Mouse (Mus musculus): ENCODE data around the gene Ankrd37. TPM values are rescaled to one million over a fixed set of nuclear protein-coding genes. Genes with fewer than 3 reads are reported as not detected.
A peak's percentile ranks its signal among the peaks of the same experiment; 100 is the strongest.

Gene Ankrd37
- polyA plus RNA-seq, 1 experiment: 5.5 TPM

GRCm38 (mm10) chr8:46024392-46024791 lies 18.9 kb upstream of the Ankrd37 start:
- Histone ChIP-seq H3K4me2 (ENCODE audit: low read depth) (no peak overlapping the region), H3ac (ENCODE audit: control insufficient read depth, insufficient read length) (no peak overlapping the region), H3K4me3 (no peak overlapping the region), H3K79me2 (ENCODE audit: control insufficient read depth, insufficient read depth) (no peaks in the 10 kb centered on the region), H3K36me3 (ENCODE audit: control insufficient read depth, insufficient read depth) (no peaks in the 10 kb centered on the region), H3K27me3 (ENCODE audit: control insufficient read depth, insufficient read depth, insufficient read length) (no peaks in the 10 kb centered on the region)
- TF ChIP-seq POLR2AphosphoS2 (IDR thresholded peaks at IDR 0.05; ENCODE audit: insufficient read length, low read depth) (no peak), MYOG (IDR thresholded peaks at IDR 0.05; ENCODE audit: control insufficient read depth in 1 of 3, insufficient read depth in 1 of 3, insufficient read length in 2 of 3, low read depth in 2 of 3) (no peak), POLR2A (IDR thresholded peaks at IDR 0.05; ENCODE audit: insufficient read length, low read depth) (no peak), TCF12 (IDR thresholded peaks at IDR 0.05; ENCODE audit: insufficient read depth, poor library complexity, severe bottlenecking) (no peak), USF1 (IDR thresholded peaks at IDR 0.05; ENCODE audit: low read depth) (no peak), SRF (IDR thresholded peaks at IDR 0.05; ENCODE audit: control insufficient read depth, insufficient read length, low read depth) (no peak), TCF3 (IDR thresholded peaks at IDR 0.05; ENCODE audit: insufficient read length, low read depth) (no peak), CEBPB (IDR thresholded peaks at IDR 0.05; ENCODE audit: insufficient read depth, poor library complexity, severe bottlenecking) (no peak), E2F4 (IDR thresholded peaks at IDR 0.05; ENCODE audit: insufficient read depth) (no peak), MAX (IDR thresholded peaks at IDR 0.05; ENCODE audit: low read depth) (no peak), REST (IDR thresholded peaks at IDR 0.05; ENCODE audit: insufficient read depth, insufficient read length) (no peak), MYOD1 (IDR thresholded peaks at IDR 0.05; ENCODE audit: control insufficient read depth in 1 of 3, insufficient read length in 2 of 3, low read depth in 2 of 3) (no peak)

- H3K4me2 ChIP-seq (ENCODE audit: low read depth): no peak overlapping the region
- no peak for TF ChIP-seq MYOG (IDR thresholded peaks at IDR 0.05; ENCODE audit: control insufficient read depth in 1 of 3, insufficient read depth in 1 of 3, insufficient read length in 2 of 3, low read depth in 2 of 3)
- no peak for TF ChIP-seq TCF12 (IDR thresholded peaks at IDR 0.05; ENCODE audit: insufficient read depth, poor library complexity, severe bottlenecking)
- TF ChIP-seq SRF (IDR thresholded peaks at IDR 0.05; ENCODE audit: control insufficient read depth, insufficient read length, low read depth): no peak
- TF ChIP-seq TCF3 (IDR thresholded peaks at IDR 0.05; ENCODE audit: insufficient read length, low read depth): no peak
- TF ChIP-seq MAX (IDR thresholded peaks at IDR 0.05; ENCODE audit: low read depth): no peak
- TF ChIP-seq USF1 (IDR thresholded peaks at IDR 0.05; ENCODE audit: low read depth): no peak
- no peak for TF ChIP-seq MYOD1 (IDR thresholded peaks at IDR 0.05; ENCODE audit: control insufficient read depth in 1 of 3, insufficient read length in 2 of 3, low read depth in 2 of 3)
- no peak for TF ChIP-seq E2F4 (IDR thresholded peaks at IDR 0.05; ENCODE audit: insufficient read depth)
- no peak for TF ChIP-seq CEBPB (IDR thresholded peaks at IDR 0.05; ENCODE audit: insufficient read depth, poor library complexity, severe bottlenecking)
- no peak for TF ChIP-seq POLR2A (IDR thresholded peaks at IDR 0.05; ENCODE audit: insufficient read length, low read depth)
- TF ChIP-seq POLR2AphosphoS2 (IDR thresholded peaks at IDR 0.05; ENCODE audit: insufficient read length, low read depth): no peak
- H3K36me3 ChIP-seq (ENCODE audit: control insufficient read depth, insufficient read depth): no peaks in the 10 kb centered on the region
- no peak overlapping the region for H3K4me3 ChIP-seq
- H3ac ChIP-seq (ENCODE audit: control insufficient read depth, insufficient read length): no peak overlapping the region
- no peaks in the 10 kb centered on the region for H3K27me3 ChIP-seq (ENCODE audit: control insufficient read depth, insufficient read depth, insufficient read length)
- H3K79me2 ChIP-seq (ENCODE audit: control insufficient read depth, insufficient read depth): no peaks in the 10 kb centered on the region
Observed at GRCm38 (mm10) chr8:46022758-46023157, 17.3 kb upstream of the Ankrd37 start.

- H3K79me2 ChIP-seq (ENCODE audit: control insufficient read depth, insufficient read depth): no peaks in the 10 kb centered on the region
- no peak overlapping the region for H3K4me2 ChIP-seq (ENCODE audit: low read depth)
- H3K4me3 ChIP-seq: no peak overlapping the region
- H3ac ChIP-seq (ENCODE audit: control insufficient read depth, insufficient read length): no peak overlapping the region
- TF ChIP-seq CEBPB (IDR thresholded peaks at IDR 0.05; ENCODE audit: insufficient read depth, poor library complexity, severe bottlenecking) (no peak), USF1 (IDR thresholded peaks at IDR 0.05; ENCODE audit: low read depth) (no peak), MYOD1 (IDR thresholded peaks at IDR 0.05; ENCODE audit: control insufficient read depth in 1 of 3, insufficient read length in 2 of 3, low read depth in 2 of 3) (no peak), TCF3 (IDR thresholded peaks at IDR 0.05; ENCODE audit: insufficient read length, low read depth) (no peak), E2F4 (IDR thresholded peaks at IDR 0.05; ENCODE audit: insufficient read depth) (no peak), POLR2AphosphoS2 (IDR thresholded peaks at IDR 0.05; ENCODE audit: insufficient read length, low read depth) (no peak), REST (IDR thresholded peaks at IDR 0.05; ENCODE audit: insufficient read depth, insufficient read length) (no peak), TCF12 (IDR thresholded peaks at IDR 0.05; ENCODE audit: insufficient read depth, poor library complexity, severe bottlenecking) (no peak), MAX (IDR thresholded peaks at IDR 0.05; ENCODE audit: low read depth) (no peak), POLR2A (IDR thresholded peaks at IDR 0.05; ENCODE audit: insufficient read length, low read depth) (no peak), SRF (IDR thresholded peaks at IDR 0.05; ENCODE audit: control insufficient read depth, insufficient read length, low read depth) (no peak), MYOG (IDR thresholded peaks at IDR 0.05; ENCODE audit: control insufficient read depth in 1 of 3, insufficient read depth in 1 of 3, insufficient read length in 2 of 3, low read depth in 2 of 3) (no peak)
- H3K27me3 ChIP-seq (ENCODE audit: control insufficient read depth, insufficient read depth, insufficient read length): no peaks in the 10 kb centered on the region
- no peaks in the 10 kb centered on the region for H3K36me3 ChIP-seq (ENCODE audit: control insufficient read depth, insufficient read depth)
Observed at GRCm38 (mm10) chr8:46022203-46022602, 16.7 kb upstream of the Ankrd37 start.

- no peak overlapping the region for H3K4me3 ChIP-seq
Observed at GRCm38 (mm10) chr8:46010746-46011680, 5.5 kb upstream of the Ankrd37 start.

More at GRCm38 (mm10) chr8:46010746-46011680, 5.5 kb upstream of the Ankrd37 start:
- no peaks in the 10 kb centered on the region for H3K79me2 ChIP-seq (ENCODE audit: control insufficient read depth, insufficient read depth)
- H3K27me3 ChIP-seq (ENCODE audit: control insufficient read depth, insufficient read depth, insufficient read length): no peaks in the 10 kb centered on the region
- H3K36me3 ChIP-seq (ENCODE audit: control insufficient read depth, insufficient read depth): no peaks in the 10 kb centered on the region
- no peak for TF ChIP-seq MYOG (IDR thresholded peaks at IDR 0.05; ENCODE audit: control insufficient read depth in 1 of 3, insufficient read depth in 1 of 3, insufficient read length in 2 of 3, low read depth in 2 of 3)
- no peak for TF ChIP-seq POLR2AphosphoS2 (IDR thresholded peaks at IDR 0.05; ENCODE audit: insufficient read length, low read depth)
- no peak for TF ChIP-seq USF1 (IDR thresholded peaks at IDR 0.05; ENCODE audit: low read depth)
- TF ChIP-seq MYOD1 (IDR thresholded peaks at IDR 0.05; ENCODE audit: control insufficient read depth in 1 of 3, insufficient read length in 2 of 3, low read depth in 2 of 3): no peak
- TF ChIP-seq MAX (IDR thresholded peaks at IDR 0.05; ENCODE audit: low read depth): no peak
- TF ChIP-seq CEBPB (IDR thresholded peaks at IDR 0.05; ENCODE audit: insufficient read depth, poor library complexity, severe bottlenecking): 0 out of 2 replicates have a peak, but pooled peaks have one; percentile 23
- H3K4me2 ChIP-seq (ENCODE audit: low read depth): peak overlapping the region; percentile 18
- H3ac ChIP-seq (ENCODE audit: control insufficient read depth, insufficient read length): no peak overlapping the region

Measured in myocyte (in vitro differentiated cells).